Mouse (Mus musculus): ENCODE results near the gene Il10rb. TPM values are rescaled to one million over a fixed set of nuclear protein-coding genes. Genes with fewer than 3 reads are reported as not detected.

Il10rb gene
- polyA plus RNA-seq, 1 experiment from 2014 or later: 9.0 TPM

DNA sequence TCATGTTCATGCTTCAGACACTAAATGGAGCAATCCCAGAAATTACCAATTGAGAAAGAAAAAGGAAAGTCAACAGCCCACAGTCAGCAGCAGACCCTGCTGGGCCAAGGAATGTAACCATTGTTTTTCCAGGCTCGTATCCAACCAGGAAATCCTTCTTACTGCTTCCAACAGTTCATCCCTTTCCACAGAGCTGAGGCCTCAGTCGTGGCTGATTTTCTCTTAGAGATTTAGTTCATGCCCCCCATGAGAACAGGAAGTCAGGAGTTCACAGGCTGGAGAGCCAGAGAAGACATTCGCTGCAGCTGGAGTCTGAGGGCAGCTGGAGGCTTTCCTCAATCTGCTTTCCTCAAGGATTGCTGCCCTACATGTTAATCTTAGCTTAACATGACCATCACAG lies 42.5 kb upstream of the Il10rb start:
- Histone ChIP-seq H3K9me3 (ENCODE audit: control insufficient read depth, low read length) (no peaks in the 10 kb centered on the region), H3K4me3 (ENCODE audit: low read depth, low read length) (no peak overlapping the region), H3K9ac (ENCODE audit: low read depth, low read length) (no peak overlapping the region), H3K27ac (ENCODE audit: low read depth, low read length) (no peak overlapping the region), H3K27me3 (ENCODE audit: control insufficient read depth, insufficient read depth, low read length) (no peaks in the 10 kb centered on the region), H3K36me3 (ENCODE audit: control insufficient read depth, insufficient read depth, low read length) (no peaks in the 10 kb centered on the region), H3K4me1 (replicated peaks; ENCODE audit: control insufficient read depth, insufficient read depth, low read length) (no peaks in the 10 kb centered on the region), H3K4me2 (replicated peaks; ENCODE audit: low read depth, low read length) (no peak overlapping the region)
- ATAC-seq (ENCODE audit: low FRiP score) (no peak), DNase-seq (ENCODE audit: low spot score) (no peak)
- WGBS: 45% methylated on average over 3 of the region's 3 CpGs

DNA sequence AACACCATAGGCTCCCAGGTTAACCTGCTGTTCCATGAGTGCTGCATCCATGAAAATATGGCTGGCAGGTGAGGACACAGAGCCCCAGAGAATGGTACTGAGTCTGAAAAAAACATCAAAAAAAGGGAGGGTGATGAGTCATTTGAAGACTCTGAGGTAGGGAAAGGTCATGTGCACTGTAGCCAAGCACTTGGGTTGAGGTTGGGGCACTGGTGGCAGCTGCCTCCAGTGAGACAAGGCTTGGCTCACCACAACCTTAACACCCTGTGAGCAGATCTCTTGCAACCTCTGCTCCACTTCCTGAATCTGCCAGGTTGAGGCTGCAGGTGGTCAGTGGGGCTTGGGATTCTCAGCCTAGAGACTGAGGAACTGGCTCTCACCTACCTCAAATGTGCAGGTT lies 39.4 kb upstream of the Il10rb start:
- H3K9ac ChIP-seq (ENCODE audit: low read depth, low read length): no peak overlapping the region
- DNase-seq (ENCODE audit: low spot score): no peak
- no peak overlapping the region for H3K27ac ChIP-seq (ENCODE audit: low read depth, low read length)
- H3K36me3 ChIP-seq (ENCODE audit: control insufficient read depth, insufficient read depth, low read length): no peaks in the 10 kb centered on the region
- no peaks in the 10 kb centered on the region for H3K27me3 ChIP-seq (ENCODE audit: control insufficient read depth, insufficient read depth, low read length)
- no peak for ATAC-seq (ENCODE audit: low FRiP score)
- no peaks in the 10 kb centered on the region for H3K9me3 ChIP-seq (ENCODE audit: control insufficient read depth, low read length)
- no peak overlapping the region for H3K4me2 ChIP-seq (replicated peaks; ENCODE audit: low read depth, low read length)
- H3K4me3 ChIP-seq (ENCODE audit: low read depth, low read length): no peak overlapping the region
- H3K4me1 ChIP-seq (replicated peaks; ENCODE audit: control insufficient read depth, insufficient read depth, low read length): no peaks in the 10 kb centered on the region

DNA sequence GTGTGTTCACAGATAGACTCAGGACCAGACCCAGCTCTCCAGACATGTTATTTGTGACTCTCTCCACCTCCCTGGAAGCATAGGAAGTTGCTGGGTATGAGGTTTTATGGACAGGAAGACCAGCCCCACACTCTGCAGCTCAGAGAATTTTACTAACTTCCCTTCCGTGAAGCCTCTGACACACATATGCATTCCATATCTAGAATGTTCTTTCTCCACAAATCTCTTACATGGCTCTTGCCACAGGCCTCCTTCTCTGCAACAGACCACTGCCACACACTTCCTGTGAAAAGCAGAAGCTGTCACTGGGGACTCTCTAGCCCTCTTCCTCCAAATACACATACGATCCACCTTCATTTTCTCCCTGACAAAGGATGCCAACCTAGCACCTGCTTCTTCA lies 38.9 kb upstream of the Il10rb start:
- Histone ChIP-seq H3K9ac (ENCODE audit: low read depth, low read length) (no peak overlapping the region), H3K4me1 (replicated peaks; ENCODE audit: control insufficient read depth, insufficient read depth, low read length) (no peaks in the 10 kb centered on the region), H3K9me3 (ENCODE audit: control insufficient read depth, low read length) (no peaks in the 10 kb centered on the region), H3K36me3 (ENCODE audit: control insufficient read depth, insufficient read depth, low read length) (no peaks in the 10 kb centered on the region), H3K4me2 (replicated peaks; ENCODE audit: low read depth, low read length) (no peak overlapping the region), H3K27ac (ENCODE audit: low read depth, low read length) (no peak overlapping the region), H3K27me3 (ENCODE audit: control insufficient read depth, insufficient read depth, low read length) (no peaks in the 10 kb centered on the region), H3K4me3 (ENCODE audit: low read depth, low read length) (no peak overlapping the region)
- DNase-seq (ENCODE audit: low spot score) (no peak), ATAC-seq (ENCODE audit: low FRiP score) (no peak)
- whole genome bisulfite sequencing: 87% methylated on average over 2 of the region's 2 CpGs

DNA sequence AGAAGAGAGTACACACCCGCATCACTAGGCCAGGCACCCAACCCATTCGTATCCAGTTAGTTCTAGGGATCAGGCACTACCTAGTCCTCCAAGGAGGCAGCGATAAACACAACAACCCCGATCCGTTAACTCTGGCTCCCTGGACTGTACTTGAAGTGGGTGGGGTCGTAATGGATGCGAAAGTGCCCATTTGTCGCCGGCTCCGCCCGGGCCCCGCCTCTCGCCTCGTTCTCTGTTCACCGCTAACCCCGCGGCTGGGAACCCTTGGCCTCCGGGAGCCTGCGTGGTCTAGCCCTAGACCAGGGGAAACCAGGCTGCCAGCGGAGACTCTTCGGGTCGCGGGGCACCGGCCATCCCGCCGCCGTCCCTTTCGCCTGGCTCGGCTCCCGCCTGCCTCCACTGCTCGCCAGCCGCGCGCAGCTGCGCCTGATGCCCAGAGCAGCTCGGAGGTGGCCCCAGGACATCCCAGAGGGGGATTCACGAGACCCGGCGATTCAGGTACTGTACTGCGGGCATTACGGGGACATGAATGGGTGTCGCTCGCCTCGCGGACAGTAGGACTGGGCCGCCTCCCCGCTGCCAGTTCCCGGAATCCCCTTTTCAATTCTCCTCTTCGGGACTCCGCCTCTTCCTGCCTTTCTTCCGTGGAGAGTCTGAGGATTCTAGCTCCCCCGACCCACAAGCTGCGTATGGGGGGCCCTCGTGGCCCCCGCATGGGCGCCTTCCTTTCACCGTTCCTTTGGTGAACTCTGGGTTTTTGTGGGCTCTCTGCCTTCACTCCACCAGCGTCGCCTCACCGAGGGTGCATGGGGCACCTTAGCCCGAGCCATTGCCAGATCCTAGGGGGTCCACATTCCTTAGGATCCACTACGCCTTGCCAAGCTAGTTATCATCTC lies 33.1 kb upstream of the Il10rb start, which contains the start of gene Ifnar2:
TSS of gene Ifnar2 (plus strand) at position 207 of the 896 bp plus-strand sequence.
- DNase-seq (ENCODE audit: low spot score) (peak; percentile 78), ATAC-seq (ENCODE audit: low FRiP score) (peak; percentile 92)
- WGBS: 0% methylated on average over 60 of the region's 62 CpGs
- 0 out of 2 replicates have a peak, but pooled peaks cover 2% of the 10 kb centered on the region for H3K4me1 ChIP-seq (replicated peaks; ENCODE audit: control insufficient read depth, insufficient read depth, low read length)
- H3K36me3 ChIP-seq (ENCODE audit: control insufficient read depth, insufficient read depth, low read length): no peaks in the 10 kb centered on the region
- peak within 1 kb of the TSS; percentile 74 for H3K4me2 ChIP-seq (replicated peaks; ENCODE audit: low read depth, low read length)
- peak within 1 kb of the TSS; percentile 87 for H3K4me3 ChIP-seq (ENCODE audit: low read depth, low read length)
- H3K27me3 ChIP-seq (ENCODE audit: control insufficient read depth, insufficient read depth, low read length): no peaks in the 10 kb centered on the region
- no peaks in the 10 kb centered on the region for H3K9me3 ChIP-seq (ENCODE audit: control insufficient read depth, low read length)
- peak within 1 kb of the TSS; percentile 97 for H3K9ac ChIP-seq (ENCODE audit: low read depth, low read length)
- peak within 1 kb of the TSS; percentile 86 for H3K27ac ChIP-seq (ENCODE audit: low read depth, low read length)

DNA sequence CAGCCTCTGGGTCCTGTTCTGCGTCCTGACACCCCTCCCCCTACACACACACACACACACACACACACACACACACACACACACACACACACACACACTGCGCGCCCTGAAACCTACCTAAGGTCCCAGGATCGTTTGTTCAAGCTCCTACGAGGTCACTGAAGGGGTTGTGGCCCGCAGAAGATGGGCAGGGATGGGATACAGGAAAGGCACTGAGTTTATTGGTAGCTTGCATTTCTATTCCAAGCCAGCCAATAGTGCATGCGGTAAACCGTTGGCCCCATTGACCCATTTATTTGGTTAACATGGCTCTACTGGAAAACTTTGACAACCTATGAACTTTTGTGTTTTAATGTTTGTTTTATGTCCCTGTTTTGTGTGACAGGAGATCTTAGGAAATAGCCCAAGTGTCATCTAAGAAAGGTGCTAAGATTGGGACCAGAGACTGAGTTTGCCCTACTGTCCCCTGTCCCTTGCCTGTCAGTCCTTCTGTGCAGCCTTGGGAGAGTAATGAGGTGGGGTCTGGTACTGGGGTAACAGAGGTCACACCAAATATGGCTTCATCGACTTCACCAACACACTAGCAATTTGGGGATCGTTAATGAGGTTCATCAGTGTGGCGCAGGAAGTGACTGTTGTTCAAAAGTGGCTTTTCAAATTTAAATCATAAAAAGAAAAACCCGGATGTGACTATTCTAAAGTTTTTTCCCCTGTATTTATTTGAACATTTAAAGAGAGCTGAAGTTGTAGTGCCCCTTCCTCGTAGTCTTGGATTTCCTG lies 32.3 kb upstream of the Il10rb start:
- no peak for ATAC-seq (ENCODE audit: low FRiP score)
- peak overlapping the region; percentile 97 for H3K9ac ChIP-seq (ENCODE audit: low read depth, low read length)
- 49% methylated on average over 11 of the region's 13 CpGs for WGBS

DNA sequence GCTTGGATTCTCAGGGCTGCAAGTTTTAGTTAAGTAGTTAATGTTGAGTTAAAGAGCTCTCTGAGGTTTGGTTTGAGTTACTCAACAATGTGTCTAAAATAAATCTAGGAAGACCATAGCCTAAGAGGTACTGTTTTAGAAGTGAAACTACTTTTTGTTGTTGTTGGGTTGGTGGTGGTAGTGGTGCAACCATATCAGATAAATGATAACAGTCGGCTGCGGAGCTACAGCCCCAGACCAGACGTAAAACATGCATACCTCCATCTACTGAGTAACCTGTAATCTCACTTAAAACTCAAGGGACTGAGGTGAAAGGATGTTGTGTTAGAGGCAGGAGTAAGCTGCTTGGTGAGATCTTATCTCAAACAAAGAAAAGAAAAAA lies 31.7 kb upstream of the Il10rb start:
- H3K4me3 ChIP-seq (ENCODE audit: low read depth, low read length): no peak overlapping the region
- H3K9me3 ChIP-seq (ENCODE audit: control insufficient read depth, low read length): no peaks in the 10 kb centered on the region
- H3K9ac ChIP-seq (ENCODE audit: low read depth, low read length): no peak overlapping the region
- 0 out of 2 replicates have a peak, but pooled peaks cover 2% of the 10 kb centered on the region for H3K4me1 ChIP-seq (replicated peaks; ENCODE audit: control insufficient read depth, insufficient read depth, low read length)
- H3K27ac ChIP-seq (ENCODE audit: low read depth, low read length): no peak overlapping the region
- no peak for DNase-seq (ENCODE audit: low spot score)
- no peaks in the 10 kb centered on the region for H3K27me3 ChIP-seq (ENCODE audit: control insufficient read depth, insufficient read depth, low read length)
- WGBS: 92% methylated on average over 3 of the region's 3 CpGs
- no peaks in the 10 kb centered on the region for H3K36me3 ChIP-seq (ENCODE audit: control insufficient read depth, insufficient read depth, low read length)
- no peak for ATAC-seq (ENCODE audit: low FRiP score)
- no peak overlapping the region for H3K4me2 ChIP-seq (replicated peaks; ENCODE audit: low read depth, low read length)

More for the DNA sequence above, 32.3 kb upstream of the Il10rb start:
- Histone ChIP-seq H3K4me3 (ENCODE audit: low read depth, low read length) (peak overlapping the region; percentile 87), H3K9me3 (ENCODE audit: control insufficient read depth, low read length) (no peaks in the 10 kb centered on the region), H3K36me3 (ENCODE audit: control insufficient read depth, insufficient read depth, low read length) (no peaks in the 10 kb centered on the region), H3K4me1 (replicated peaks; ENCODE audit: control insufficient read depth, insufficient read depth, low read length) (0 out of 2 replicates have a peak, but pooled peaks cover 2% of the 10 kb centered on the region), H3K4me2 (replicated peaks; ENCODE audit: low read depth, low read length) (peak overlapping the region; percentile 74), H3K27me3 (ENCODE audit: control insufficient read depth, insufficient read depth, low read length) (no peaks in the 10 kb centered on the region), H3K27ac (ENCODE audit: low read depth, low read length) (peak overlapping the region; percentile 86)
- DNase-seq (ENCODE audit: low spot score): no peak

DNA sequence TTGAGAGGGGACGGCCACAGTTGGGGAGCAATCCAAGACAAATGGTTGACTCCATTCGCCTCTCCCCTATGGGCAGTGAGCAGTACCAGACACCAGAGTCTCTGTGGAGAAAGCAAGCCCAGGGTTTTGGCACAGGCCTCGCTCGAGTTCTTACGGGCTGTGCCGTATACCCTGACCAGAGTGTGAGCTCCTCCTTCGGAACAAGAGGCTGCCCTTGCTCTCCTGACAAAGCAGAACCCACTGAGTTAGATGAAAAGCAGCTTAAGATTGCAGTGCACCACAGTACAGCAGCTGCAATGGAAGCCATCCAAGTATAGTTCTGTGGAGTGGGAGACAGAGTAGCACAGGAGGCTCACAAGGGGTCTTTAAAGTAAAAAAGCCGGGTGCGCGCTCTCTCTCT lies 29.3 kb upstream of the Il10rb start:
- no peak overlapping the region for H3K27ac ChIP-seq (ENCODE audit: low read depth, low read length)
- no peak overlapping the region for H3K9ac ChIP-seq (ENCODE audit: low read depth, low read length)
- H3K9me3 ChIP-seq (ENCODE audit: control insufficient read depth, low read length): no peaks in the 10 kb centered on the region
- H3K36me3 ChIP-seq (ENCODE audit: control insufficient read depth, insufficient read depth, low read length): no peaks in the 10 kb centered on the region
- no peak overlapping the region for H3K4me3 ChIP-seq (ENCODE audit: low read depth, low read length)
- ATAC-seq (ENCODE audit: low FRiP score): no peak
- H3K4me2 ChIP-seq (replicated peaks; ENCODE audit: low read depth, low read length): no peak overlapping the region
- 97% methylated on average over 10 of the region's 10 CpGs for WGBS
- 0 out of 2 replicates have a peak, but pooled peaks cover 2% of the 10 kb centered on the region for H3K4me1 ChIP-seq (replicated peaks; ENCODE audit: control insufficient read depth, insufficient read depth, low read length)
- no peak for DNase-seq (ENCODE audit: low spot score)
- H3K27me3 ChIP-seq (ENCODE audit: control insufficient read depth, insufficient read depth, low read length): no peaks in the 10 kb centered on the region

DNA sequence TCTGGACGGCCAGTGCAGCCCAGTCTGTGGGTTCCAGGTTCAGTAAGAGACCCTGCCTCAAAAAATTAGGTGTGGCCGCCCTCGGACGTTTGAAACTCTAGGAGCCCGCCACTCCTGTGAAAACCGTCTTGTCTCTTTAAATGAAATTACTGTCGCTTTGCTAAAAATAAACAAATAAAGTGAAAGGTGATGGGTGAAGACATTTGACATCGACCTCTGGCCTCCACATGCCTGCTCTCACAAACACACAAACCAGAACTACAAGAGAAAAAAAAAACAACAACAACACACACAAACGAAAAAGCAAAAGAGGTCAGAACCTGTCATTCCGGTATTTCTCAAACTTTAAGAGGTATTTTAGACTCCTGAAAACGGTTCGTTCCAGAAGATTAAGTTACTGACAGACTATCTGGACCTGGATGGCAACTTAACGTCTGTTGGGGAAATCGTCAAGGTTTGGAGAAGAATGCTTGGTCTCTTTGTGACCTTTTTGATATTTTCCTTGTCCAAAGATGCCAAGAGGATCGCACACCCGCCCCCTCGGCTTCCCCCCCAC lies 27.5 kb upstream of the Il10rb start:
- Histone ChIP-seq H3K9ac (ENCODE audit: low read depth, low read length) (no peak overlapping the region), H3K9me3 (ENCODE audit: control insufficient read depth, low read length) (no peaks in the 10 kb centered on the region), H3K27ac (ENCODE audit: low read depth, low read length) (no peak overlapping the region), H3K4me1 (replicated peaks; ENCODE audit: control insufficient read depth, insufficient read depth, low read length) (0 out of 2 replicates have a peak, but pooled peaks cover 2% of the 10 kb centered on the region), H3K4me3 (ENCODE audit: low read depth, low read length) (no peak overlapping the region), H3K4me2 (replicated peaks; ENCODE audit: low read depth, low read length) (no peak overlapping the region), H3K27me3 (ENCODE audit: control insufficient read depth, insufficient read depth, low read length) (no peaks in the 10 kb centered on the region), H3K36me3 (ENCODE audit: control insufficient read depth, insufficient read depth, low read length) (no peaks in the 10 kb centered on the region)
- 58% methylated on average over 17 of the region's 17 CpGs for WGBS
- DNase-seq (ENCODE audit: low spot score) (no peak), ATAC-seq (ENCODE audit: low FRiP score) (no peak)
